Mouse (Mus musculus): ENCODE results near the gene Hoxa11. TPM values are rescaled to one million over a fixed set of nuclear protein-coding genes. Genes with fewer than 3 reads are reported as not detected.

The Hoxa11 gene
- total RNA-seq, 1 experiment = 0.31 TPM

- in situ Hi-C loops (cut with MboI; ENCODE audit: low sequenced_read_pairs in 2 of 2, unreplicated experiment in 2 of 2) = loop anchor here in 1 of 2 experiments (5.0 to 25.0 kb wide), 2 partner anchors 47 to 1022 kb away; partner anchors contain the start of genes Creb5 and Evx1
- H3K9ac ChIP-seq (ENCODE audit: insufficient read depth, low read depth, low read length, poor library complexity, severe bottlenecking) = no peak overlapping the region
Observed at GRCm38 (mm10) chr6:52265306-52265912, 19.8 kb upstream of the Hoxa11 start.

GRCm38 (mm10) chr6:52264106-52264790, 18.6 kb upstream of the Hoxa11 start:
- Histone ChIP-seq H3K9me3 (ENCODE audit: control insufficient read depth, insufficient read depth, low read depth, low read length) (no peaks in the 10 kb centered on the region), H3K27ac (ENCODE audit: insufficient read depth, low read depth, low read length, poor library complexity, severe bottlenecking) (no peak overlapping the region), H3K9ac (ENCODE audit: insufficient read depth, low read depth, low read length, poor library complexity, severe bottlenecking) (no peak overlapping the region), H3K4me3 (ENCODE audit: insufficient read depth in 1 of 2, low read depth in 1 of 2, low read length in 2 of 2, poor library complexity in 1 of 2, severe bottlenecking in 1 of 2) (no peak overlapping the region), H3K36me3 (ENCODE audit: control insufficient read depth, insufficient read depth, low read length, poor library complexity, severe bottlenecking) (no peaks in the 10 kb centered on the region), H3K4me1 (ENCODE audit: control insufficient read depth in 2 of 2, insufficient read depth in 2 of 2, low read length in 2 of 2, poor library complexity in 1 of 2) (0 out of 4 replicates have a peak, but pooled peaks cover 0 to 2% of the 10 kb centered on the region in 2 experiments)
- DNase-seq (ENCODE audit: low read depth, low spot score) = no peak
- in situ Hi-C loops (cut with MboI; ENCODE audit: low sequenced_read_pairs in 2 of 2, unreplicated experiment in 2 of 2) = loop anchor here in 1 of 2 experiments (25.0 kb wide), 1 partner anchor 1023 kb away; the partner anchor contains the start of gene Creb5
- TF ChIP-seq CHD2 (IDR thresholded peaks at IDR 0.05; ENCODE audit: low read depth, low read length) (no peak), HCFC1 (IDR thresholded peaks at IDR 0.05; ENCODE audit: borderline replicate concordance, insufficient read depth, low read length) (no peak), MAFK (IDR thresholded peaks at IDR 0.05; ENCODE audit: insufficient read depth, low read depth, low read length) (no peak), ZNF384 (IDR thresholded peaks at IDR 0.05; ENCODE audit: low read depth, low read length) (no peak), ZC3H11A (IDR thresholded peaks at IDR 0.05; ENCODE audit: borderline replicate concordance, low read depth, low read length) (no peak)

More at GRCm38 (mm10) chr6:52265306-52265912, 19.8 kb upstream of the Hoxa11 start:
- H3K36me3 ChIP-seq (ENCODE audit: control insufficient read depth, insufficient read depth, low read length, poor library complexity, severe bottlenecking) = no peaks in the 10 kb centered on the region
- DNase-seq (ENCODE audit: low read depth, low spot score) = no peak
- H3K4me1 ChIP-seq (ENCODE audit: control insufficient read depth in 2 of 2, insufficient read depth in 2 of 2, low read length in 2 of 2, poor library complexity in 1 of 2) = no peaks in the 10 kb centered on the region
- no peak overlapping the region for H3K27ac ChIP-seq (ENCODE audit: insufficient read depth, low read depth, low read length, poor library complexity, severe bottlenecking)
- H3K4me3 ChIP-seq (ENCODE audit: insufficient read depth in 1 of 2, low read depth in 1 of 2, low read length in 2 of 2, poor library complexity in 1 of 2, severe bottlenecking in 1 of 2) = no peak overlapping the region
- H3K9me3 ChIP-seq (ENCODE audit: control insufficient read depth, insufficient read depth, low read depth, low read length) = no peaks in the 10 kb centered on the region
- TF ChIP-seq ZC3H11A (IDR thresholded peaks at IDR 0.05; ENCODE audit: borderline replicate concordance, low read depth, low read length) = no peak
- TF ChIP-seq HCFC1 (IDR thresholded peaks at IDR 0.05; ENCODE audit: borderline replicate concordance, insufficient read depth, low read length) = no peak
- no peak for TF ChIP-seq MAFK (IDR thresholded peaks at IDR 0.05; ENCODE audit: insufficient read depth, low read depth, low read length)
- TF ChIP-seq ZNF384 (IDR thresholded peaks at IDR 0.05; ENCODE audit: low read depth, low read length) = no peak
- no peak for TF ChIP-seq CHD2 (IDR thresholded peaks at IDR 0.05; ENCODE audit: low read depth, low read length)

GRCm38 (mm10) chr6:52263321-52263585, 17.6 kb upstream of the Hoxa11 start:
- no peak for DNase-seq (ENCODE audit: low read depth, low spot score)
- Histone ChIP-seq H3K27ac (ENCODE audit: insufficient read depth, low read depth, low read length, poor library complexity, severe bottlenecking) (no peak overlapping the region), H3K36me3 (ENCODE audit: control insufficient read depth, insufficient read depth, low read length, poor library complexity, severe bottlenecking) (no peaks in the 10 kb centered on the region), H3K4me1 (ENCODE audit: control insufficient read depth in 2 of 2, insufficient read depth in 2 of 2, low read length in 2 of 2, poor library complexity in 1 of 2) (0 out of 4 replicates have a peak, but pooled peaks cover 0 to 2% of the 10 kb centered on the region in 2 experiments), H3K9ac (ENCODE audit: insufficient read depth, low read depth, low read length, poor library complexity, severe bottlenecking) (no peak overlapping the region), H3K9me3 (ENCODE audit: control insufficient read depth, insufficient read depth, low read depth, low read length) (no peaks in the 10 kb centered on the region), H3K4me3 (ENCODE audit: insufficient read depth in 1 of 2, low read depth in 1 of 2, low read length in 2 of 2, poor library complexity in 1 of 2, severe bottlenecking in 1 of 2) (no peak overlapping the region)
- no peak for TF ChIP-seq ZC3H11A (IDR thresholded peaks at IDR 0.05; ENCODE audit: borderline replicate concordance, low read depth, low read length)
- no peak for TF ChIP-seq CHD2 (IDR thresholded peaks at IDR 0.05; ENCODE audit: low read depth, low read length)
- TF ChIP-seq HCFC1 (IDR thresholded peaks at IDR 0.05; ENCODE audit: borderline replicate concordance, insufficient read depth, low read length) = no peak
- no peak for TF ChIP-seq MAFK (IDR thresholded peaks at IDR 0.05; ENCODE audit: insufficient read depth, low read depth, low read length)
- no peak for TF ChIP-seq ZNF384 (IDR thresholded peaks at IDR 0.05; ENCODE audit: low read depth, low read length)
- in situ Hi-C loops (cut with MboI; ENCODE audit: low sequenced_read_pairs in 2 of 2, unreplicated experiment in 2 of 2) = loop anchor here in 1 of 2 experiments (25.0 kb wide), 1 partner anchor 1024 kb away; the partner anchor contains the start of gene Creb5

- H3K4me3 ChIP-seq (ENCODE audit: insufficient read depth in 1 of 2, low read depth in 1 of 2, low read length in 2 of 2, poor library complexity in 1 of 2, severe bottlenecking in 1 of 2) = no peak overlapping the region
- in situ Hi-C loops (cut with MboI; ENCODE audit: low sequenced_read_pairs in 2 of 2, unreplicated experiment in 2 of 2) = loop anchor here in 1 of 2 experiments (25.0 kb wide), 1 partner anchor 1025 kb away; the partner anchor contains the start of gene Creb5
- 0 out of 4 replicates have a peak, but pooled peaks cover 0 to 2% of the 10 kb centered on the region in 2 experiments for H3K4me1 ChIP-seq (ENCODE audit: control insufficient read depth in 2 of 2, insufficient read depth in 2 of 2, low read length in 2 of 2, poor library complexity in 1 of 2)
- TF ChIP-seq HCFC1 (IDR thresholded peaks at IDR 0.05; ENCODE audit: borderline replicate concordance, insufficient read depth, low read length) (no peak), ZNF384 (IDR thresholded peaks at IDR 0.05; ENCODE audit: low read depth, low read length) (no peak), CHD2 (IDR thresholded peaks at IDR 0.05; ENCODE audit: low read depth, low read length) (no peak), ZC3H11A (IDR thresholded peaks at IDR 0.05; ENCODE audit: borderline replicate concordance, low read depth, low read length) (no peak), MAFK (IDR thresholded peaks at IDR 0.05; ENCODE audit: insufficient read depth, low read depth, low read length) (no peak)
- H3K9me3 ChIP-seq (ENCODE audit: control insufficient read depth, insufficient read depth, low read depth, low read length) = no peaks in the 10 kb centered on the region
- no peak for DNase-seq (ENCODE audit: low read depth, low spot score)
- no peak overlapping the region for H3K27ac ChIP-seq (ENCODE audit: insufficient read depth, low read depth, low read length, poor library complexity, severe bottlenecking)
- no peak overlapping the region for H3K9ac ChIP-seq (ENCODE audit: insufficient read depth, low read depth, low read length, poor library complexity, severe bottlenecking)
- H3K36me3 ChIP-seq (ENCODE audit: control insufficient read depth, insufficient read depth, low read length, poor library complexity, severe bottlenecking) = no peaks in the 10 kb centered on the region
Observed at GRCm38 (mm10) chr6:52262463-52263320, 17.1 kb upstream of the Hoxa11 start.
